8 mouse cellular contexts compared by ENCODE assay signal in genomic region chr15:79229058-79229821, GRCm38 (mm10). TPM values are rescaled to one million over a fixed set of nuclear protein-coding genes. Genes with fewer than 3 reads are reported as not detected.
A peak's percentile ranks its signal among the peaks of the same experiment; 100 is the strongest.
DNase-seq lines count a peak whose midpoint lies in the region; ATAC-seq and TF ChIP-seq lines count a peak whose summit lies in the region.

TSS of gene Pick1 (plus strand) at chr15:79229173.
TSS of gene Gm49486 (plus strand) at chr15:79229391.

- DNase-seq in ES-E14 (ENCODE audit: low read depth, low spot score), result peak; percentile 87
- DNase-seq in cerebellum, adult 11-12 months, result peak; percentile 90
- peak; percentile 92 for DNase-seq in heart, postnatal 4 days
- peak; percentile 81 to 83 for DNase-seq in layer of hippocampus, adult 8-10 months (ENCODE audit: low spot score in 2 of 2)
- peak; percentile 72 for DNase-seq in ovary, adult 18-20 months (ENCODE audit: low spot score)
- peak; percentile 91 for DNase-seq in thymus, postnatal 0 days (ENCODE audit: low spot score)

- ATAC-seq in forebrain, embryonic 16.5 days, result peak; percentile 89
- peak; percentile 78 for ATAC-seq in lung, embryonic 15.5 days (ENCODE audit: borderline replicate concordance, extremely low read depth, low FRiP score, low TSS enrichment)

- in situ Hi-C loops in ES-E14 (cut with MboI; ENCODE audit: low sequenced_read_pairs in 2 of 2, unreplicated experiment in 2 of 2), result no loop called here

- H3K4me3 ChIP-seq in ES-E14 (ENCODE audit: insufficient read depth in 1 of 2, low read depth in 1 of 2, low read length in 2 of 2, poor library complexity in 1 of 2, severe bottlenecking in 1 of 2), result peak within 1 kb of the TSS; percentile 82 to 98
- peak within 1 kb of the TSS; percentile 92 for H3K4me3 ChIP-seq in forebrain, embryonic 16.5 days (replicated peaks; ENCODE audit: low read length)
- H3K4me3 ChIP-seq in lung, embryonic 15.5 days, result peak within 1 kb of the TSS; percentile 65

- H3K27me3 ChIP-seq in forebrain, embryonic 16.5 days (replicated peaks; ENCODE audit: control insufficient read depth, insufficient read depth, low read length), result no peaks in the 10 kb centered on the region
- H3K27me3 ChIP-seq in lung, embryonic 15.5 days, result no peaks in the 10 kb centered on the region

- H3K9me3 ChIP-seq in ES-E14 (ENCODE audit: control insufficient read depth, insufficient read depth, low read depth, low read length), result no peaks in the 10 kb centered on the region
- no peaks in the 10 kb centered on the region for H3K9me3 ChIP-seq in forebrain, embryonic 16.5 days (ENCODE audit: control insufficient read depth, low read length)
- H3K9me3 ChIP-seq in lung, embryonic 15.5 days, result no peaks in the 10 kb centered on the region

- H3K4me1 ChIP-seq in ES-E14 (ENCODE audit: control insufficient read depth in 2 of 2, insufficient read depth in 2 of 2, low read length in 2 of 2, poor library complexity in 1 of 2), result peaks cover 1 to 10% of the 10 kb centered on the region in 2 experiments; a peak in 2 of 4 replicates
- peaks cover 14% of the 10 kb centered on the region for H3K4me1 ChIP-seq in forebrain, embryonic 16.5 days (replicated peaks; ENCODE audit: control insufficient read depth, insufficient read depth, low read length)
- H3K4me1 ChIP-seq in lung, embryonic 15.5 days, result peaks cover 12% of the 10 kb centered on the region

- WGBS in forebrain, embryonic 16.5 days, result under 1% methylated on average over 51 of the region's 51 CpGs
- under 1% methylated on average over 51 of the region's 51 CpGs for WGBS in lung, embryonic 15.5 days

- H3K27ac ChIP-seq in ES-E14 (ENCODE audit: insufficient read depth, low read depth, low read length, poor library complexity, severe bottlenecking), result peak within 1 kb of the TSS; percentile 93
- H3K27ac ChIP-seq in forebrain, embryonic 16.5 days (ENCODE audit: low read length), result peak within 1 kb of the TSS; percentile 99
- H3K27ac ChIP-seq in lung, embryonic 15.5 days, result peak within 1 kb of the TSS; percentile 96

- peak within 1 kb of the TSS; percentile 92 for H3K9ac ChIP-seq in ES-E14 (ENCODE audit: insufficient read depth, low read depth, low read length, poor library complexity, severe bottlenecking)
- peak within 1 kb of the TSS; percentile 95 for H3K9ac ChIP-seq in forebrain, embryonic 16.5 days (replicated peaks; ENCODE audit: low read depth, low read length)
- peak within 1 kb of the TSS; percentile 67 for H3K9ac ChIP-seq in lung, embryonic 15.5 days

- peak within 1 kb of the TSS; percentile 96 for H3K4me2 ChIP-seq in forebrain, embryonic 16.5 days (ENCODE audit: low read length)
- peak within 1 kb of the TSS; percentile 94 for H3K4me2 ChIP-seq in lung, embryonic 15.5 days

- H3K36me3 ChIP-seq in ES-E14 (ENCODE audit: control insufficient read depth, insufficient read depth, low read length, poor library complexity, severe bottlenecking), result peaks cover 19% of the 10 kb centered on the region
- no peaks in the 10 kb centered on the region for H3K36me3 ChIP-seq in forebrain, embryonic 16.5 days (ENCODE audit: control insufficient read depth, insufficient read depth)
- H3K36me3 ChIP-seq in lung, embryonic 15.5 days, result 0 out of 2 replicates have a peak, but pooled peaks cover 12% of the 10 kb centered on the region

TF ChIP-seq in ES-E14, 5 proteins besides CTCF, POLR2A, EP300 and RAD21:
- TF ChIP-seq MAFK (IDR thresholded peaks at IDR 0.05; ENCODE audit: insufficient read depth, low read depth, low read length) (no peak), ZC3H11A (IDR thresholded peaks at IDR 0.05; ENCODE audit: borderline replicate concordance, low read depth, low read length) (no peak), CHD2 (IDR thresholded peaks at IDR 0.05; ENCODE audit: low read depth, low read length) (no peak), HCFC1 (IDR thresholded peaks at IDR 0.05; ENCODE audit: borderline replicate concordance, insufficient read depth, low read length) (peak; percentile 75), ZNF384 (IDR thresholded peaks at IDR 0.05; ENCODE audit: low read depth, low read length) (no peak)

RNA-seq across cellular contexts. Expression of gene Pick1, which starts in this region (rescaled TPM):
- total RNA-seq in ES-E14 (2012; rRNA removed), result 61.0 and 85.9 TPM in 2 replicates
- polyA plus RNA-seq in forebrain, embryonic 16.5 days (2015; fragmentation: Nextera tagmentation; extraction: Ambion mirVana), result 76.3 and 102 TPM in 2 replicates
- total RNA-seq in heart, postnatal 4 days (2021), result 10 to 100 TPM; 24.5 to 26.0 TPM
- total RNA-seq in layer of hippocampus, adult 8-10 months (2022), result 10 to 100 TPM; 46.2 to 63.5 (median 50.6) TPM
- polyA plus RNA-seq in lung, embryonic 15.5 days (2015; fragmentation: Nextera tagmentation; extraction: Ambion mirVana), result 35.1 and 42.8 TPM in 2 replicates
- 18.2 and 21.9 TPM in 2 replicates for polyA plus RNA-seq in thymus, postnatal 0 days (2015; fragmentation: Nextera tagmentation; extraction: Ambion mirVana)

RNA-seq across cellular contexts. Expression of gene Gm49486, which starts in this region (rescaled TPM):
- total RNA-seq in ES-E14 (2012; rRNA removed), result 0.16 and 0.36 TPM in 2 replicates
- polyA plus RNA-seq in forebrain, embryonic 16.5 days (2015; fragmentation: Nextera tagmentation; extraction: Ambion mirVana), result 0.82 and 0.94 TPM in 2 replicates
- total RNA-seq in heart, postnatal 4 days (2021), result under 1 TPM; 0.52 to 0.74 TPM
- under 1 TPM; 0.20 to 0.77 (median 0.49) TPM for total RNA-seq in layer of hippocampus, adult 8-10 months (2022)
- polyA plus RNA-seq in lung, embryonic 15.5 days (2015; fragmentation: Nextera tagmentation; extraction: Ambion mirVana), result 0.31 and 0.46 TPM in 2 replicates
- polyA plus RNA-seq in thymus, postnatal 0 days (2015; fragmentation: Nextera tagmentation; extraction: Ambion mirVana), result 0.07 and 0.35 TPM in 2 replicates

Comparison
In these comparisons a context has a peak if more than half of its experiments do, and no peak if none do; other contexts are left out.
1. Peak in every context shown above with its lines: DNase-seq, ATAC-seq, H3K4me3 ChIP-seq and H3K27ac ChIP-seq.